Mouse (Mus musculus) kidney, adult 11 months (tissue): ENCODE data around the gene Sipa1l1.
A peak's percentile ranks its signal among the peaks of the same experiment; 100 is the strongest.

Experiments
- DNase-seq: peaks from one replicate; pipeline ENCODE4 v3.0.0; 2022

Gene Sipa1l1

DNA sequence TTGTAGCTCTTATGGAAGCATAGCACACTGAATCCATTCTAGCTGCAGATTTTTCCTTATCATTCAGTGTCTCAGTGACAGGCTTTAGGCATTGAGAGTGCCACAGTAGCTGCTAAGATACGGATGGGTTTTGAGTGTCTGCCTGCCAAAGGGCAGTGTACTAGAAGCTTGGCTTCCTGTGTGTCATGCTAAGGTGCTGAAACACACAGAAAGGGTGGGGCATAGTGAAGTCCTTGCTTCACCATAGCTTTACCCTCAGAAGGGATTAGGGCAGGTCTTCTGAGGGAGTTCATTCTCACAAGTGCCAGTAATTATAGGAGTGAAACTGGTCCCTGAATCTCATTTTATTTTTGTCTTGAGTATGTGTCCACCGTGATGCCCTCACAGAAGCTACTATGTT is 82.2 kb downstream of the Sipa1l1 start:
- no peak for DNase-seq

GRCm38 (mm10) chr12:82254076-82254475 is 85.0 kb downstream of the Sipa1l1 start:
- DNase-seq = peak; percentile 44

- DNase-seq = peak; percentile 89
Measured at GRCm38 (mm10) chr12:82256012-82256411, 86.9 kb downstream of the Sipa1l1 start.

DNA sequence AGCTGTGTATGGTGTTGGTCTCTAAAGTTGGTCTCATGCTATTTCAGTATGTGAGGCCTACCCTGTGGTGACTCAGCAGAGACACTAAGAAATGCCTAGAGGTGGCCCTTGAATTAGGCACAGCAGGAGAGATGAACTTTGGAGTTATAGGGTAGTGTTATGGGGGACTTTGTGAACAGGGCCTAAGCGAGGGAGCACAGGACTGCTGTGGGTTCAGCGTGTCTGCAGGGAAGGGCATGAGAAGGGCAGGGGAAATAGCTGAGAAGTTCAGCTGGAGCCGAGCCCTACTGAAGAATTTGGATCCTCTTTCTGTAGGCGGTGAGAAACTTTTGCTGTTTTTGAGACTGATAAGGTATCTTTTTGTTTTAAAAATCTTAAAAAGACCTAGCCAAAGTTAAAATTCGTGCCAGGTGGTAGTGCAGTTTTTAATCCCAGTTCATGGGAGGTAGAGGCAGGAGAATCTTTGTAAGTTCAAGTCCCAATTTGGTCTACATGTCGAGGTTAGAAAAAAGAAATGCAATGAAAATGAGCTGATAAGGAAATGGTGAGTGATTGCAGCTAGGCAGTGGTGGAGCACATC is 87.9 kb downstream of the Sipa1l1 start:
- DNase-seq = peak; percentile 39

- no peak for DNase-seq
Measured at GRCm38 (mm10) chr12:82257994-82258785, 89.1 kb downstream of the Sipa1l1 start.

DNA sequence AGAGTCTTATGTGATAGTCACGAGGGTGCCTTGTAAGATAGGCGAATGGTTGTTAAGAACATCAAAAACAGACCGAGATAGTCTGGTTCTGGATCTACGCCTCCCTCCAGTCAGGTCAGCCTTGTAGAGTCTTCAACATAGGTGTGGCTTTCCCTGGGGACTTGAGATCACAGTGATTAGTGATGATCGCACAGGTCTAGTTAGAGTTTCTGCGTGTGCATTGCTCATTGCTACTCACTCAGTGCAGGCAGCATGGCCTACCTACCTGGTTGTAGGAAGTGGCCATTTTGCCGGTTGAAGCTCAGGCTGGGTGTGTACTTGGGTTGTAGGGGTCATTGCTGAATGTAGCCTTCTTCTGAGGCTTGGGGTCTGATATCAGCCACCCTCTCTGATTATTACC is 94.3 kb downstream of the Sipa1l1 start:
- DNase-seq = no peak

DNA sequence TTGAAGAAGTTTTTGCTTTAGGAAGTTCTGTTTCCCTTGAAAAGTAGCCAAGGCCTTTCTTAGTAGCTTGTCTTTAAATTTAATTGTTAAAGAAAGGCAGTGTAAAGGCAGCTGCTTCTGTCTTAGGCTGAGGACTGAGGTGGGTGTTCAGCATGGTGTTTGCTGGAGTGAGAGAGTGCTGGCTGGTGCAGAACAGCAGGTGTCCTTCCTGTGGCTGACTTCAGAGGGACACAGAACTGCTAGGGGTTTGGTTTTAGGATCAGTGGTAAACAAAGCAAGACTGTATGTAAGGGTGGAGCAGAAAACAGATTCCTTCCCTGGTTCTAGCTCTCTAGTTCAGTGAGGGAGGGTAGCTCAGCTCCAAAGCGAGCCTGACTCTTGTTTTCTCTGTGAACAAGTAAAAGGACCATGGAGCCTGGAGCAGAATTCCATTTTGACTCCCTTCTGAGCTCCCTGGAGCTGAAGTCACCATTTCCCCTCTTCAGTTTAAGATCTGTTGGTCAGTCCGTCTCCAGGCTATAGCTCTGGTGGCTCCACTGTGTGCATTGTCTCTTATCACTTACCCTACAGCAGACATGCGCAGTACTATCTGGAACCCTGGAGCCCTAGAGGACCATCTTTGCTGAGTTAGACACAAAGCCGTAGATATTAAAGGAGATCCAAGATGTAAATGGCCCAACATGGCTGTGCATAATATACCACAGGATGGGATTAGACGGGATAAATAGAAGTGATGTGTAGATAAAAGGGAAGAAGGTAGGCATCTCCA is 95.1 kb downstream of the Sipa1l1 start:
- no peak for DNase-seq

GRCm38 (mm10) chr12:82265335-82266274 is 96.5 kb downstream of the Sipa1l1 start:
- DNase-seq = peak; percentile 86

- no peak for DNase-seq
Measured at GRCm38 (mm10) chr12:82271447-82271846, 102.3 kb downstream of the Sipa1l1 start.

- DNase-seq = no peak
Measured at GRCm38 (mm10) chr12:82273503-82273902, 104.4 kb downstream of the Sipa1l1 start.

DNA sequence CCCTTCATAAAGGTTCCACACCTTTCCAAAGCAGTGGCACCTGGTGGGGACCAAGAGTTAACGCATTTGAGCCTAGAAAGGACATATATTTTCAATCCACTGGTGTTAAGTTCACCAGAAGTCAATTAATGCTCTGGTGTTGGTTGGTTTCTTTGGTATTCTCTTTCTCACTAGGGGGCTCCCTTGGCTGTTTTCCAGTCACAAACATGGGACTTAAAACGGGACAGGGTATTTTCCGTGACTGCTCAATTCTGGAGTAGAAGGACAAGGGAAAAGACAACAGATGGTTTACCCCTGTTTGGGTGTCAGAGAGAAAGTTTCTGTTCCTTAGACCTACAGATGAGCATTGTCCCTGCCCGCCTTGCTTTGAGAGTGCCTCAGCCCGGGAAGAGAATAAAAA is 105.5 kb downstream of the Sipa1l1 start:
- DNase-seq = no peak

GRCm38 (mm10) chr12:82275767-82276166 is 106.6 kb downstream of the Sipa1l1 start:
- no peak for DNase-seq

- no peak for DNase-seq
Measured at GRCm38 (mm10) chr12:82276591-82276990, 107.5 kb downstream of the Sipa1l1 start.

DNA sequence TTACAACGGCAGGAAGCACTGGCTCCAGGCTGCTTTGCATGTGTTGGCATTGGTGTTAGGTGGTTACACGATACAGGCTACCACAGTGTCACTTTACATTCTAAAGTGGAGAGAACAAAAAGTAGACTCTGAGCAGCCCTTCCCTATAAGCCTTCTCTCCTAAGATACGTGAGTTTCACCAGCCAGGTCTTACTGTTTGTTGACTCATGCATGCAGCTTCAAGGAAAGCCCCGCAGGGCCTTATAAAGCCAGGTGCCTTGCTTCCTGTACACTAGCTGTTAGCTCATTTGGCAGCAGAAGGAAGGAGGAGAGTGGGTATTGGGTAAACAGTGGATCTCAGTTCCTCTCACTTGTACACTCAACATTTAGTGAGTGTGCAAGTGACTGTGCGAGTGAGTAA is 115.5 kb downstream of the Sipa1l1 start:
- DNase-seq = no peak

- DNase-seq = no peak
Measured at GRCm38 (mm10) chr12:82285018-82285417, 115.9 kb downstream of the Sipa1l1 start.

DNA sequence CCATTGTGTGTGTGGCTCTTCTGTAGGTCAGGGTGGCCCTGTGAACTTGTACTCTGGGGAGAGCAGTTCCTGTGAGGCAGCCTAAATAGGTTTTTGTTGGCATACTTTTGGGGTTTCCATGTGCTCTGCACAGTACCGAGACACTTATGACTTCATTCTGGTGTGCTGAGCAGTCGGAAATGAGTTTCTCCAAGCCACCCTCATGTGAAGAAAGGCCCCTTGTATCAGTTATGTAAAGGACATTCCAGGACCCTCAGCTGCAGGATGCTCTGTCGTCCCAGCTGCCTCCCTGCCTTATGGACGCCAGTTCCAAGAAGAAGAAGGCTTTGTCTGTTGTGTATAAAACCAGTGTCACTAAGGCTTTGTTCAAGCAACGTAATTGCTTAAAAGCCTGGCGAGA is 116.9 kb downstream of the Sipa1l1 start:
- DNase-seq = no peak

- DNase-seq = no peak
Measured at GRCm38 (mm10) chr12:82286804-82287203, 117.7 kb downstream of the Sipa1l1 start.

- no peak for DNase-seq
Measured at GRCm38 (mm10) chr12:82293545-82294247, 124.6 kb downstream of the Sipa1l1 start.

DNA sequence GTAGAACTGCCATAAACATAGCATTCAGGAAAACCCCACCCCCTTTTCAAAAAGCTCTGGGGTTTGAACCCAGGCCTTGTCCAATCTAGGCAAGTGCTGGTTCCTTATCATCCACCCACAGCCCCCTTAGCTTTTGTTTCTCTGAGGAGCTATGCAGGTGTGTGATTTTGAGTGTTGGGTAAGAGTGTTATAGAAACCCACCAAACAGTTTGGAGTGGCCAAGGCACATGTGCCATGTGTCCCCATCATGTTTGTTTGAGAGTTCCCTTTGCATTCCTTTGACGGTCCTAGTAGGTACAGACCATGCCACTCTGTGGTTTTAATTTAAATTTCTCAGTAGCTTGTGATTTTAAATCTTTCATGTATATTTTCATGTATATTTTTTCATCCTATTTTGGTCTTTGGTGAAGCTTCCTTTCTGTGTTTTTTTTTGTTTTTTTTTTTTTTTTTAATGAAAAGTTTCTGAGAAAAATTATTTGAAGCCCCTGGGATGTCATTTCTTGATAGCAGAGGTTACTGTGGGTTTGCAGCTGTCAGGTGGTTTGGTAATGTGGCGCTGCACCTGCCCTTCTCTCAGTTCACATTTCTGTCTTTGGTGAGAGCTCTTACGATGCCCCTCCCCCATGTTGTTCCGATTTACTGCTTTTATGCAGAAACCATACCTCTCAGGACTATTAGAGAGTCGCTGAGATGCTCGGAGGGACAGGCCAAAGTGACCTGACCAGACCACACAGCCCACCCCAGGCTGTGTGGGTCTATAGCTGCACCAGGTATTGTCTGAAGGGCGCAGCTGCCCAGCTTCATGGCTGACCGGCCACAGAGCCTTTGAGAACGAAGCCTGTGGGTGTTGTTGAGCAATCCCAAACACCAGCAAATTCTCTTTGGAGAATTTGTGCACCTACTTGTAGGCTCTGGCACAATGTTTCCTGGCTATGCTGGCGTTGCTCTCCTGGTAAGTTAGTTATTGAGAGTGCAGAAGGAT is 126.1 kb downstream of the Sipa1l1 start:
- peak; percentile 40 for DNase-seq

DNA sequence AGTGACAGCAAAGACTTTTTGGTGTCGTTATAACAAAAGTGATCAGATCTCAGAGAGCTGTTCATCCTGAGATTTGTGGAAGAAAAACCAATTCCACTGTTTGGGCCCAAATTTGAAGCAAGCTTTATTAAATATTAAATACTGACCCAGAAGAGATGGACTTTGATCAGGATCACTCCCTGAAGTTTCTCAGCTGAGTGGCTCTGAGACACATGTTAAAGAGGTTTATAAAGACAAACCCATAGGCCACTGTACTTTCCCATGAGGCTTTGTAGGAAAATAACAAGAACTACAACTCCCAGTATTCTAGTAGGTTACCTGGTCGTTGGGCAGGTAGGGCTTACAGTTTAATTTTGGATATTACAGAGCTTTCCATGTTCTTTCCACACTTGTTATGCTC is 127.2 kb downstream of the Sipa1l1 start:
- DNase-seq = peak; percentile 28

DNA sequence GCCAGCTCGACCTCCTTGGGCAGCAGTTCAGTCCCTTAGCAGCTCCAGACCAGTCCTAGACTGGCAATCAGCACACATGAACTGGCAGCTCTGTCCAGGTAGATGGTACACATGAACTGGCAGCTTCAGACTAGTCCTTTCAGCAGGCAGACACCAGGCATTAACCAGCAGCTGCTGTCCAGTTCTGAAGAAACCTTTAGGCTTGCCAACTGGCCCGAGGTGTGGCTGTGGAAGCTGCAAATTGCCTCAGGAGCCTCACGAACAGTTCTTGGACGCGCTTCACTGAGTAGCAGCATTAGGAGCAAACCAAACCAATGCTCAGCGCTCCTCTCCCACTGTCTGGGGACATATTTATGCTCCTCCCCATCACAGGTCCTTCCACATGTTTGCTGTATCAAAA is 128.1 kb downstream of the Sipa1l1 start:
- DNase-seq = peak; percentile 58
